Mouse (Mus musculus): ENCODE results near the gene Ldb2. TPM values are rescaled to one million over a fixed set of nuclear protein-coding genes. Genes with fewer than 3 reads are reported as not detected.

The Ldb2 gene
- polyA plus RNA-seq, 1 experiment from 2014 or later, result 67.6 TPM

GRCm38 (mm10) chr5:44709276-44709675 lies 90.2 kb downstream of the Ldb2 start:
- WGBS, result 92% methylated on average over 2 of the region's 2 CpGs

GRCm38 (mm10) chr5:44707946-44708345 lies 91.5 kb downstream of the Ldb2 start:
- WGBS, result 78% methylated on average over 3 of the region's 3 CpGs
- H3K9me3 ChIP-seq (ENCODE audit: control insufficient read depth, low read length), result no peaks in the 10 kb centered on the region
- H3K36me3 ChIP-seq (ENCODE audit: control insufficient read depth, insufficient read depth, low read length), result no peaks in the 10 kb centered on the region
- no peak overlapping the region for H3K4me2 ChIP-seq (ENCODE audit: low read depth, low read length)
- no peaks in the 10 kb centered on the region for H3K27me3 ChIP-seq (ENCODE audit: control insufficient read depth, insufficient read depth, low read length)
- no peaks in the 10 kb centered on the region for H3K4me1 ChIP-seq (ENCODE audit: control insufficient read depth, insufficient read depth, low read length)
- no peak overlapping the region for H3K4me3 ChIP-seq (ENCODE audit: low read depth, low read length)
- H3K27ac ChIP-seq (ENCODE audit: low read depth, low read length), result no peak overlapping the region
- ATAC-seq (ENCODE audit: low read depth), result no peak
- no peak overlapping the region for H3K9ac ChIP-seq (replicated peaks; ENCODE audit: low read depth, low read length)

More at GRCm38 (mm10) chr5:44709276-44709675, 90.2 kb downstream of the Ldb2 start:
- Histone ChIP-seq H3K27ac (ENCODE audit: low read depth, low read length) (no peak overlapping the region), H3K4me2 (ENCODE audit: low read depth, low read length) (no peak overlapping the region), H3K27me3 (ENCODE audit: control insufficient read depth, insufficient read depth, low read length) (no peaks in the 10 kb centered on the region), H3K9ac (replicated peaks; ENCODE audit: low read depth, low read length) (no peak overlapping the region), H3K36me3 (ENCODE audit: control insufficient read depth, insufficient read depth, low read length) (no peaks in the 10 kb centered on the region), H3K4me3 (ENCODE audit: low read depth, low read length) (no peak overlapping the region), H3K9me3 (ENCODE audit: control insufficient read depth, low read length) (no peaks in the 10 kb centered on the region), H3K4me1 (ENCODE audit: control insufficient read depth, insufficient read depth, low read length) (peaks cover 7% of the 10 kb centered on the region)
- no peak for ATAC-seq (ENCODE audit: low read depth)

- ATAC-seq (ENCODE audit: low read depth), result no peak
- no peak overlapping the region for H3K9ac ChIP-seq (replicated peaks; ENCODE audit: low read depth, low read length)
- H3K9me3 ChIP-seq (ENCODE audit: control insufficient read depth, low read length), result no peaks in the 10 kb centered on the region
- H3K4me3 ChIP-seq (ENCODE audit: low read depth, low read length), result no peak overlapping the region
- H3K4me1 ChIP-seq (ENCODE audit: control insufficient read depth, insufficient read depth, low read length), result no peaks in the 10 kb centered on the region
- H3K4me2 ChIP-seq (ENCODE audit: low read depth, low read length), result no peak overlapping the region
- H3K27ac ChIP-seq (ENCODE audit: low read depth, low read length), result no peak overlapping the region
- no peaks in the 10 kb centered on the region for H3K27me3 ChIP-seq (ENCODE audit: control insufficient read depth, insufficient read depth, low read length)
- WGBS, result 49% methylated on average over 6 of the region's 6 CpGs
- H3K36me3 ChIP-seq (ENCODE audit: control insufficient read depth, insufficient read depth, low read length), result no peaks in the 10 kb centered on the region
Measured at GRCm38 (mm10) chr5:44706997-44707698, 92.3 kb downstream of the Ldb2 start.

GRCm38 (mm10) chr5:44697993-44698392 lies 101.5 kb downstream of the Ldb2 start:
- Histone ChIP-seq H3K9me3 (ENCODE audit: control insufficient read depth, low read length) (no peaks in the 10 kb centered on the region), H3K4me3 (ENCODE audit: low read depth, low read length) (no peak overlapping the region), H3K27me3 (ENCODE audit: control insufficient read depth, insufficient read depth, low read length) (no peaks in the 10 kb centered on the region), H3K9ac (replicated peaks; ENCODE audit: low read depth, low read length) (no peak overlapping the region), H3K4me2 (ENCODE audit: low read depth, low read length) (no peak overlapping the region), H3K4me1 (ENCODE audit: control insufficient read depth, insufficient read depth, low read length) (peaks cover 9% of the 10 kb centered on the region; the same call in 1 of the 2 replicates), H3K27ac (ENCODE audit: low read depth, low read length) (no peak overlapping the region), H3K36me3 (ENCODE audit: control insufficient read depth, insufficient read depth, low read length) (no peaks in the 10 kb centered on the region)
- ATAC-seq (ENCODE audit: low read depth), result peak; percentile 41; the same call in 1 of the 2 replicates
- WGBS, result 48% methylated on average over 3 of the region's 3 CpGs

GRCm38 (mm10) chr5:44696548-44696947 lies 102.9 kb downstream of the Ldb2 start:
- no peaks in the 10 kb centered on the region for H3K9me3 ChIP-seq (ENCODE audit: control insufficient read depth, low read length)
- peak overlapping the region; percentile 23; the same call in 1 of the 2 replicates for H3K27ac ChIP-seq (ENCODE audit: low read depth, low read length)
- H3K4me1 ChIP-seq (ENCODE audit: control insufficient read depth, insufficient read depth, low read length), result peaks cover 9% of the 10 kb centered on the region; the same call in 1 of the 2 replicates
- peak; percentile 79 for ATAC-seq (ENCODE audit: low read depth)
- H3K4me2 ChIP-seq (ENCODE audit: low read depth, low read length), result no peak overlapping the region
- H3K9ac ChIP-seq (replicated peaks; ENCODE audit: low read depth, low read length), result no peak overlapping the region
- no peaks in the 10 kb centered on the region for H3K27me3 ChIP-seq (ENCODE audit: control insufficient read depth, insufficient read depth, low read length)
- H3K4me3 ChIP-seq (ENCODE audit: low read depth, low read length), result no peak overlapping the region
- WGBS, result 55% methylated on average over 7 of the region's 7 CpGs
- H3K36me3 ChIP-seq (ENCODE audit: control insufficient read depth, insufficient read depth, low read length), result no peaks in the 10 kb centered on the region

- no peak overlapping the region for H3K9ac ChIP-seq (replicated peaks; ENCODE audit: low read depth, low read length)
- no peak overlapping the region for H3K4me3 ChIP-seq (ENCODE audit: low read depth, low read length)
- no peaks in the 10 kb centered on the region for H3K9me3 ChIP-seq (ENCODE audit: control insufficient read depth, low read length)
- no peaks in the 10 kb centered on the region for H3K36me3 ChIP-seq (ENCODE audit: control insufficient read depth, insufficient read depth, low read length)
- WGBS, result 44% methylated on average over 5 of the region's 5 CpGs
- no peak for ATAC-seq (ENCODE audit: low read depth)
- no peak overlapping the region for H3K27ac ChIP-seq (ENCODE audit: low read depth, low read length)
- H3K4me2 ChIP-seq (ENCODE audit: low read depth, low read length), result no peak overlapping the region
- H3K27me3 ChIP-seq (ENCODE audit: control insufficient read depth, insufficient read depth, low read length), result no peaks in the 10 kb centered on the region
- H3K4me1 ChIP-seq (ENCODE audit: control insufficient read depth, insufficient read depth, low read length), result peaks cover 9% of the 10 kb centered on the region; the same call in 1 of the 2 replicates
Measured at GRCm38 (mm10) chr5:44693674-44694073, 105.8 kb downstream of the Ldb2 start.

- H3K4me1 ChIP-seq (ENCODE audit: control insufficient read depth, insufficient read depth, low read length), result peaks cover 3% of the 10 kb centered on the region; the same call in 1 of the 2 replicates
- no peak; the same call in 1 of the 2 replicates for ATAC-seq (ENCODE audit: low read depth)
- no peaks in the 10 kb centered on the region for H3K27me3 ChIP-seq (ENCODE audit: control insufficient read depth, insufficient read depth, low read length)
- H3K9me3 ChIP-seq (ENCODE audit: control insufficient read depth, low read length), result no peaks in the 10 kb centered on the region
- H3K9ac ChIP-seq (replicated peaks; ENCODE audit: low read depth, low read length), result no peak overlapping the region
- H3K4me3 ChIP-seq (ENCODE audit: low read depth, low read length), result no peak overlapping the region
- no peaks in the 10 kb centered on the region for H3K36me3 ChIP-seq (ENCODE audit: control insufficient read depth, insufficient read depth, low read length)
- H3K4me2 ChIP-seq (ENCODE audit: low read depth, low read length), result no peak overlapping the region
- H3K27ac ChIP-seq (ENCODE audit: low read depth, low read length), result no peak overlapping the region
- WGBS, result 58% methylated on average over 6 of the region's 6 CpGs
Measured at GRCm38 (mm10) chr5:44686344-44686743, 113.1 kb downstream of the Ldb2 start.

- Histone ChIP-seq H3K9me3 (ENCODE audit: control insufficient read depth, low read length) (no peaks in the 10 kb centered on the region), H3K27ac (ENCODE audit: low read depth, low read length) (no peak overlapping the region), H3K4me3 (ENCODE audit: low read depth, low read length) (no peak overlapping the region), H3K4me1 (ENCODE audit: control insufficient read depth, insufficient read depth, low read length) (peaks cover 2% of the 10 kb centered on the region; the same call in 1 of the 2 replicates), H3K9ac (replicated peaks; ENCODE audit: low read depth, low read length) (no peak overlapping the region), H3K27me3 (ENCODE audit: control insufficient read depth, insufficient read depth, low read length) (no peaks in the 10 kb centered on the region), H3K36me3 (ENCODE audit: control insufficient read depth, insufficient read depth, low read length) (no peaks in the 10 kb centered on the region), H3K4me2 (ENCODE audit: low read depth, low read length) (no peak overlapping the region)
- no peak for ATAC-seq (ENCODE audit: low read depth)
- 79% methylated on average over 3 of the region's 3 CpGs for WGBS
Measured at GRCm38 (mm10) chr5:44681054-44681638, 118.3 kb downstream of the Ldb2 start.

- no peak overlapping the region for H3K27ac ChIP-seq (ENCODE audit: low read depth, low read length)
- WGBS, result 86% methylated on average over 5 of the region's 5 CpGs
- ATAC-seq (ENCODE audit: low read depth), result no peak
- no peak overlapping the region for H3K9ac ChIP-seq (replicated peaks; ENCODE audit: low read depth, low read length)
- no peaks in the 10 kb centered on the region for H3K36me3 ChIP-seq (ENCODE audit: control insufficient read depth, insufficient read depth, low read length)
- no peaks in the 10 kb centered on the region for H3K9me3 ChIP-seq (ENCODE audit: control insufficient read depth, low read length)
- H3K4me3 ChIP-seq (ENCODE audit: low read depth, low read length), result no peak overlapping the region
- H3K27me3 ChIP-seq (ENCODE audit: control insufficient read depth, insufficient read depth, low read length), result no peaks in the 10 kb centered on the region
- no peak overlapping the region for H3K4me2 ChIP-seq (ENCODE audit: low read depth, low read length)
- H3K4me1 ChIP-seq (ENCODE audit: control insufficient read depth, insufficient read depth, low read length), result no peaks in the 10 kb centered on the region
Measured at GRCm38 (mm10) chr5:44677814-44678213, 121.7 kb downstream of the Ldb2 start.

All from neural tube, embryonic 14.5 days (tissue).